ENCODE assay signal across 21 mouse cellular contexts in the genomic region with DNA sequence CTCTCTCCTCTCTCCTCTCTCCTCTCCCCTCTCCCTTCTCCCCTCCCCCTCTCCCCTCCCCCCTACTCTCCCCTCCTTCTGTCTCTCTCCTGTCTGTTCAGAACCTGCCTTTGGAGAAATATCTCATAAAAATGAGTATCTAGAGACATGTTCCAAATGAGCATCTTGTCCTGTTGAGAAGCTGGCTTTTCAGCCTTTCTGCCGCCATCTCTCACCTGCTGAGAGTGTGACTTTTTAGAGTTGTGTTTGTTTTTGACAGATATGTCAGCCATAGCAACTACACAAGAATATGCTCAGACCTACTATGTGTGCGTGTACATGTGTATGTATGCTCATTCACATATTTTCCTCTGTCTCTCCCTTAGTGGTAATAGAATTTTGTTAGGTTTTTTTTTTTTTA.
DNase-seq lines count a peak whose midpoint lies in the region; ATAC-seq lines count a peak whose summit lies in the region.
"Had no signal": no experiment of that assay in that cellular context is flagged by ENCODE, and none has a peak within 500 bp of the region (broad histone marks: within the 10 kb centered on the region; RNA-seq: fewer than 3 reads in every experiment).

No protein-coding gene starts in this region.

- no peak for ATAC-seq in cerebellum, adult (ENCODE audit: insufficient number of reproducible peaks, low FRiP score, low TSS enrichment)
- ATAC-seq: forebrain, embryonic 16.5 days; hindbrain, postnatal 0 days; inflammation-experienced regulatory T-cells, adult 6 months; intestine, embryonic 16.5 days; Patski had no signal

- DNase-seq in cerebellum, adult 18-20 months = peak; percentile 15 to 23
- peak; percentile 51 for DNase-seq in cerebellum, adult 9-10 months
- DNase-seq in cerebellum, postnatal 14 days = peak; percentile 28 to 59
- no peak for DNase-seq in layer of hippocampus, adult 11-12 months (ENCODE audit: low spot score)
- DNase-seq in adrenal gland, postnatal 14 days = no peak
- no peak for DNase-seq in left cerebral cortex, adult 11 months (ENCODE audit: low spot score)
- DNase-seq: adrenal gland, postnatal 10 days; B cell, adult 2 months; embryo, embryonic 11 days; gastrocnemius, postnatal 10 days; gastrocnemius, postnatal 36 days; heart, adult 2 months; heart, postnatal 14 days; heart, postnatal 4 days; kidney, adult 18-20 months had no signal

Comparison
In these comparisons a context has a peak if more than half of its experiments do, and no peak if none do; other contexts are left out.
1. DNase-seq: peak in cerebellum, adult 18-20 months (2 of 2), cerebellum, adult 9-10 months (single experiment) and cerebellum, postnatal 14 days (2 of 2); none in layer of hippocampus, adult 11-12 months (single experiment), adrenal gland, postnatal 14 days (single experiment) and left cerebral cortex, adult 11 months (single experiment).